1 mouse cellular context compared by ENCODE assay signal in the genomic region with DNA sequence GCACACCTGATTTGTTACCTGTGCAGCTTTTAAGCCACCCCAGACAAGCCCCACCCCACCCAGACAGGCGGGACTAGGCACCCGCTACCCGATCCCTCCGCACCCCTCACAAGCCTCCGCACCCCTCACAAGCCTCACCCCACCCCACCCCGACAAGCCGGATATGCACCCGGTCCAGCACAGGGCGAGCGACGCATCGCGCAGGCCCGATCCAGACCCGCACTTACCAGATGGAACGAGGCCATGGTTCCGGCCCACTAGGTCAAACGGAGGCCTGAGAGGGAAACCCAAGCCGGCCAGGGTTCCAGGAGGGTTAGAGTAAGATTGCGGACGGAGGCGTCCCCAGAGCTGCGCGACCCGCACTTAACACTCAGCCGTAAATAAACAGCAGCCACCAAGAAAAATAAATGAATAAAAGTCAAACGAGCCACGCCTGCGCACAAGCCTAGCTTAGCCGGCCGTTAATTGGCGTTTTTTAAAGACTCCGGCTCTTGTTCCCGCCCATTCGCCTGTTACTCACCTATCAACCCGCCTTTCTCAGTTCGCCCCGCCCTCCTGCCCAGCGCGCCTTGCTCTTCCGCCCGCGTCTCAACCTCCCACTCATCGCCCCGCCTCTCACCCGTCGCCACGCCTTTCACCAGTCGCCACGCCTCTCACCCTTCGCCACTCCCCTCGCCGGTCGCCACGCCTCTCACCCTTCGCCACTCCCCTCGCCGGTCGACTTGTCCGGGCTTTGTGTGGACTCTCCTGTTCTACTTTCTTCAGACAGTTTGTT.
TF ChIP-seq lines count a peak whose summit lies in the region.

Cenpc1 (minus strand) TSS at position 483 of the 775 bp plus-strand sequence.

TF ChIP-seq in MEL, 35 proteins besides CTCF, POLR2A, EP300 and RAD21 (continued from another document):
- TF ChIP-seq MAFK (IDR thresholded peaks at IDR 0.05; ENCODE audit: borderline replicate concordance, low read depth, low read length) (no peak), CHD2 (IDR thresholded peaks at IDR 0.05; ENCODE audit: low read length) (no peak), MYC (IDR thresholded peaks at IDR 0.05; ENCODE audit: low read depth, low read length) (no peak), GABPA (IDR thresholded peaks at IDR 0.05; ENCODE audit: low read depth, low read length) (no peak), TAL1 (IDR thresholded peaks at IDR 0.05; ENCODE audit: low read length) (no peak), E2F4 (IDR thresholded peaks at IDR 0.05; ENCODE audit: borderline replicate concordance, low read depth, low read length) (no peak; the same call in 1 of the 2 replicates), TBP (IDR thresholded peaks at IDR 0.05; ENCODE audit: low read depth, low read length) (peak; percentile 89), BHLHE40 (IDR thresholded peaks at IDR 0.05; ENCODE audit: borderline replicate concordance, low read depth, low read length) (no peak), MEF2A (IDR thresholded peaks at IDR 0.05; ENCODE audit: extremely low read depth, insufficient replicate concordance, low read depth, low read length, poor library complexity, severe bottlenecking) (no peak), ZC3H11A (IDR thresholded peaks at IDR 0.05; ENCODE audit: low read depth, low read length) (no peak), POLR2AphosphoS5 (IDR thresholded peaks at IDR 0.05; ENCODE audit: borderline replicate concordance, low read depth, low read length) (no peak), ZKSCAN1 (IDR thresholded peaks at IDR 0.05; ENCODE audit: low read depth, low read length) (no peak), ZNF384 (IDR thresholded peaks at IDR 0.05; ENCODE audit: low read depth, low read length) (no peak), USF1 (IDR thresholded peaks at IDR 0.05; ENCODE audit: low read depth, low read length) (no peak)
TF ChIP-seq in MEL: peak in this region for 9.
